Mouse (Mus musculus): ENCODE results near the gene Samd10. TPM values are rescaled to one million over a fixed set of nuclear protein-coding genes. Genes with fewer than 3 reads are reported as not detected.

Samd10 gene
- total RNA-seq, 2 experiments from 2014 or later, result 13.8 to 14.7 TPM

DNA sequence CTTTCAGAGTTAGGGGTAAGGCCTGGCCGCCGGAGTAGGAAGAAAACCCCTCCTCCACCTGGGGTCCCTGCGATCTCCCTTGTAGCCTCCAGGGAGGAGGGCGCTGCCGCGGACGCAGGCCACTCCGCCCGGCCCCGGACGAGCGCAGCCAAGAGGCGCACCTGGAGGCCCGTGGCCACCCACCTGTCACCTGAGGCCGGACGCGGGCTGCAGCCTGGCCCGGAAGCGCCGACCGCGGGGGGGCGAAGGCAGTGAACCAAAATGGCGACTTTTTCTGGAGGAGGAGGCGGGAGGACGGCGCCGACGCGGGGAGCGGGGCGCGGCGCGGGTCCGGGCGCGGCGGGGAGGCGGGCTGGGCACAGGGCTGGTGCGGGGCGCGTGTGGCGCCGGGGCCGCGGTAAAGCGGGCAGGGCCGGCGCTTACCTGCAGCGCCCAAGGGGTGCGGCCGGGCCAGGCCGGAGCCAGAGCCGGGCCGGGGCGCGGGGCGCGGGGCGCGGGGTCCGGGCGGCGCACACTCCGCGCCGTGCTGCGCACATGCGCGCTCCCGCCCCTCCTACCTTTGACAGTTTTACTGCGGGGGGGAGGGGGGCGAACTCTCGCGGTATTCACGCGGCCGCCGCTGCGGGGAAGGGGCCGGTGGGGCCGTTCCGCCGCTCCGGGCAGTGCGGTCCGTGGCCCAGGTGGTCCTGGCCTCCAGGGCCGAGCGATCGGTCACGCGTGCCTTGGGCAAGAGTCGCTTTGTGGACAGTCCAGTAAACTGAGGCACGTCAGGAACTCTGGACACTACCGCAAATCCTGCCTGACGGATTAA, 6.6 kb downstream of the Samd10 start, which contains the start of gene Zfp512b:
TSS of gene Zfp512b (minus strand) at position 573 of the 811 bp plus-strand sequence.
- peak; percentile 74 to 86 for DNase-seq

DNA sequence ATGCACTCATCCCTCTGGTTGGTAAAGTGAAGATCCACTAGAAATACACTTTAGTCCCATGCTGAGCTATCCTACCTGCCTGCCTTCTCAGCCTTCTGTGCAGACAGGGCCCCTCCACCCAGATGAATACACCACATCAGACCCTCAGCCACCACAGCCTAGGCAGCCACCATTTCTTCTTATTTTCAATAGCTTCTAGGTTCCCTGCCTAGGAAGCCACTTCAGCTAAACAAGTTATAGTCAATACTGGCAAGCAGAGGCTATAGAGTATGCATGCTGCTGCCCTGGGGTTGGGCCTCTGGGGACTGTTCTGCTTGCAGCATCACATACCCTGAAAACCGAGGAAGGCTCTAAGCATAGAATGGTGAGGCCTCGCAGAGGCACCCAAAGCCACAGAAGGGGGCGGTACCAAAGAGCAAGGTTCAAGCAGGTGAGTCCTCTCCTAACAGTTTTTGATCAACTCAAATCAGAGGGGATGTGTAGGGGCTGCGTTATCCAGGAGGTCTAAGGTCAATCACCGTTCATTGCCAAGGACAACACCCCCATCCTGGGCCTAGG, 7.4 kb downstream of the Samd10 start, which contains the start of gene Prpf6:
TSS of gene Prpf6 (plus strand) at position 341 of the 558 bp plus-strand sequence.
- DNase-seq, result no peak

DNA sequence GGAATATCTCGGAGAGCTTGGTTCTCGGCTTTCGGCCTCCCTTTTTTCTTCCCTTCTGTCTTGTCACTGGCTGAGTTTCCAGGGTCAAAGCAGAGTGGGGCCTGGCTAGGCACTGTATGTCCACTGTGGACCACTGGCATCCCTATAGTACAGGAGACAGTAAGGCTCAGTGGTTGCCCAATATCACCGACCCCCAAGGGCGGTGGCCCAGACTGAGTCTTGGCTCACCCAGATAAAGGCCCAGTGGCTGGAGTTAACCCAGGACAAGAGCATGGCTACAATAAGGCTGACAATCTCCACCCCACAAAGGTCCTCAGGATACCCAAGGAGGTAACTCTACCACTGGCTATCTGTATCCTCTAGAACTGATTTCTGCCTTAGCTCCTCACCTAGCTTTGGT, 8.5 kb downstream of the Samd10 start:
- DNase-seq, result no peak

DNA sequence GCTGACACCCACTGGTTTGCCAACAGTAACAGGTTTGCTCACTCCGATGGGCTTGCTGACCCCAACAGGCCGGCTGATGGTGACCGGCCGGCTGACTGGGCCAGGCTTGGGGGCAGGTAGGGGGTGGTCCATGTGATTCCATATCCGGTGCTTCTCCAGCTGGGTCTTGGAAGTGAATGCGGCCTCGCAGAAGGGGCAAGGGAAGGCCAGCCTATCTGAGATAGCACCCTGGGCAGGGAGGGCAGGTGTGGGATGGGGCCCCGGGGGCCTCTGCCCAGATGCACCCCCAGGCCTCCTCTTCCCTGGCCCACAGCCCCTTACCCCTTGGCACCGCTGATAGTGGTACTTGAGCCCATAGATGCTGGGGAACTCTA, 9.3 kb downstream of the Samd10 start:
- no peak for DNase-seq

DNA sequence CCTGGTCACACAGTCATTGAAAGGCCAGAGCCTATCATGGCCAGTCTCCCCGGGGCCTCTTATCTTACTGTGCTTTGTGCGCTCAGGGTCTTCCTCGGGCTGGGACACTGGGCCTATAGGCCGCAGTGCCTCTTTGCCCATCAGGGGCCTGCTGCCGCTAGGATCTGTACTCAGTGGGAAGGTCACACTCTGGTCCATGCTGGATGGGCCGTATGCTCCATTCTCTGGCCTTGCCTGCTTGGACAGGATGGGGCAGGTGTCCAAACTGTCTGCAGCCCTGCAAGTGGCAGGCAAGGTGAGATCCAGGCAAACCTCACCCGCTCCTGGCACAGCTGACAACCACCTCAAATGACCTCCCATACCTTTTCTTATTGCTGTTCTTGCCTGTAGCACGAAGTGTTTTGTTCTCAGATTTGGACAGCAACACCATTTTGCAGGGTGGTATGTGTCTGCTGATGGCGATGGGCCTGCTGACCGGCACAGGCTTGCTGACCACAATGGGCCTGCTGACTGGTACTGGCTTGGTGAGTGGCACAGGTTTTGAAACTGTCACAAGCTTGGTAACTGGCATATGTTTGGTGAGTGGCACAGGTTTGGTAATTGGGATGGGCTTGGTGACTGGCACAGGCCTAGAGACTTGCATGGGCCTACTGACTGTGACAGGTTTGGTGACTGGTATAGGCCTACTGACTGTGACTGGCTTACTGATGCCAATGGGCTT, 9.8 kb downstream of the Samd10 start:
- DNase-seq, result no peak

DNA sequence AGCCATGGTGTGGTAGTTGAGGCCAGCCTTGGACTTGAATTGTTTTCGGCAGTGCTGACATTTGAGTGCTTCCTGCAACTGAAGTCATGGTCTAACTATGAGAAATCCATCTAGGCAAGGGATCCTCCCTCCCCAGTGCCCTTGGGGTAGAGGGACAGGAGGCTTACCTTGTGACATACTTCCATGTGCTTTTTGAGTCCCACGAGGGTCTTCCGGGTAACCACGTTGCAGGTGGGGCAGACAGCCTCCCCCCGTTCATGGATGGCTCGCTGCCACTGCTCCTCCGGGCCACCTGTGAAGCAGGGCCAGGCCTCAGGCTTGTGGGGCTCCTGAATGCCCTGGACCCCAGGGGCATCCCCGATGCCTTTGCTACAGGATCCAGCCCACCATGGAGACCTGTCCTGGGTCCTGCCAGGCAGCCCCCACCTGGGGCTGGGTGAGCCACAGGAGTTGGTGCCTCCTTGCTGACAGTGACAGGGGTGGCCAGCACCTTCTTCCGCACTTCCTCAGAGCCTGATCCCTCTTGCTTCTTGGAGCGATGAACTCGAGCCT, 10.7 kb downstream of the Samd10 start:
- no peak for DNase-seq

DNA sequence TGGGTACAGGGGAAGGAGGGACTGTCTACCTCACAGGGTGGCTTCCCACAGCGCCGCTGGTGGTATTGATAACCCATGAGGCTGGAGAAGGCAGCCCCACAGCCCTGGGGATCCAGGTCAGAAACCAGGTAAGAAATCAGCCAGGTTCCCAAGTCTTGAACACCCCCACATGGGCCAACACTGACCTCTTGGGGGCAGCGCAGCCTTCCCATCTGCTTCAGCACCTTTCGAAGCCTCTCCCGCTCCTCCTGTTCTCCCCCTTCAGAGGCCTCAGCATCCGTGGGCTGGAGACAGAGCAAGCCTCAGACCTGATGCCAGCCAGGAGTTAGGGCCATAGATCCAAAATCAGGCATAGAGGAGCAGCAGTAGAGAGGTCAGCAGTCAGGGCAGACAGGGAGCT, 11.2 kb downstream of the Samd10 start:
- DNase-seq, result no peak

DNA sequence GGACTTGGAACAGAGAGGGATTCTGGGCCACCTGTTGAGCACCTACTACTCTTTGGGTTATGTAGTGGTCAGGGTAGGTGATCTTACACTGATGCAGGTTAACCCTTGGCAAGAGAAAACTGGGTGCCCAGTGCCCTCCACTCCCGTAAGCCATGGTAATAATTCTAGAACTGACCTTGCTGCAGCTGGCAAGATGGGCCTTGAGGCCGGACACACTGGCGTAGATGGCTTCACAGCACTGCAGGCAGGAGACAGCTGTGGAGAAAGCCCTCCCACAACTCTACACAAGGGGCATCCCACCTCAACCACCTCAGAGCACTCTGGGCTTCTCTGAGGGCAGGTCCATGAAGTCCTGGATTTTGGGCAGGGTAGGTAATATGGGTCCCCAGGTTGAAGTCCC, 12.9 kb downstream of the Samd10 start:
- DNase-seq, result no peak

DNA sequence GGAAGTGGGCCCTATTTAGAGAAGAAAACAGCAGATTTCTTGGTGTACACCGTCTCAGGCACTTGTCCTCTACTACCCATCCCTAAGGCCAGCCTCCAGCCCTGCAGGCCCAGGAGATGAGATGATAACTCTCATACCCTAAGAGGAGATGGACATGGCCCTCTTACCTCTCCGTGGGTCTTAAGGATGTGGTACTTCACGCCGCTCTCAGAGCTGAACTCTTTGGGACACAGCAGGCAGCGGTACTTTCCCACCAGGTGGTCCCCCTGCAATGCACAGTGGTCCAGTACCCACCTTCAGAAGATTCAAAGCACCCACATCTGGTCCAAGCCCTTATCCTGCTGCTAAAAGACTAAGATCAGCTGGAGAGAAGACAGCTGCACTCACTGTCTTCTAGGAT, 13.5 kb downstream of the Samd10 start:
- DNase-seq, result no peak

DNA sequence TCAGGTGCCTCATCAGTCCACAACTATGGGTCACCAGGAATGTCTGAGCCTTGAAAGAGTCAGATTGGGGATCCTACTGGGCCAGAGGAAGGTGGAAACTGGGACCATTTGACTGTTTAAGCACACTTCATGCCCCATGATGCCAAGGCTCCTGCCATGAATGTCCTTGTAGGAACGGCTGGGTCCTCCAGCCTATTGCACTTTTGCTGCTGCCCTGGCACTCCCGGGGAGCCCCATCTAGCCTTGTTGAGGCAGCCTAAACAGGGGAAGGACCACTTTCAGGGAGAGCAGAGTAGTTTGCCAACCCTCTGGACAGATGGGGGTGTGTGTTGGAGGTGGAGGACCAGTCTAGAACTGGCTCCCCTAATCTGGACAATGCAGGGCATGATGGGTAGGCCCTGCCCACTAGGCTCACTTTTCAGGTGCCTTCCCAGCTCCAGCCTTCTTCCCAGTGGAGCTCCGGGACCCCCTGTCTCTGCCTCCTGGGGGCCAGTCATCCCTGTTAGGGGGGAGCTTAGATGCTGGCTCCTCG, 14.5 kb downstream of the Samd10 start, which contains the start of gene Uckl1:
TSS of gene Uckl1 (minus strand) at position 482 of the 532 bp plus-strand sequence.
- no peak for DNase-seq

DNA sequence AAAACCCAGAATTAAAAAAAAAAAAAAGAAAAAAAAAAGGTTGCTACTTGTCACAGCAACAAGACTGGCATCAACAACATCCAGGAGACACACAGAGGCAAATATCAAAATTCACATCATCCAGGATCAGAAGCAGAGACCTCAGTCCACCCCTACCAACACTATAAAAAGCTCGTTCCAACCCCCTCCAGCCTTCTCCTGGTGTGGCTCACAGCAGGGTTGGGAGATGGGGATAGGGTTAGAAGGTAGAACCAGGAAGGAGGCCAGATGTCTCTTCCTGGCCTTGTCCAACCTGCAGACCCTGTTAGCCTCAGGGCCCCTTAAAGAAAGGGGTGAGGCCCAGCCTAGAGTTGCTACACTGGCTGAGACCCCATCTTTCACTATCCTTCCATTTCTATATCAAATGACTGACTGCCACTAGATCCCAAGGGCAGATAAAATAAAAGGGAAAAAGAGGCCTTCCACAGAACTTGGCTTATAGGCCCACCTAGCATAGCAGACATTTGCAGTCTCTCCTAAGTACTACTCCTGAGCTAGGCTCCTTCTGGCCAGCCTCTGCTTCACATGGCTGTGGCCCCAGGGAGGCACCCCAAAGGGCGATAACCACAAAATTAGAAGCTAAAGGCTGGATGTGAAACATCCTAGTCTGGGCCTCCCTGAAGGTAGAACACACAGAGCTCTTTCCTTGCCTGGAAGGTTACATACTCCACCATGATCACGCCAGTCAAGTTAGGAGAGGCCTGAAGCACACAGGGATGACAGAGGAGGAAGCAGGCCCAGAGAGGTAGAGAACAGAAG, 15.4 kb downstream of the Samd10 start:
- DNase-seq, result no peak

DNA sequence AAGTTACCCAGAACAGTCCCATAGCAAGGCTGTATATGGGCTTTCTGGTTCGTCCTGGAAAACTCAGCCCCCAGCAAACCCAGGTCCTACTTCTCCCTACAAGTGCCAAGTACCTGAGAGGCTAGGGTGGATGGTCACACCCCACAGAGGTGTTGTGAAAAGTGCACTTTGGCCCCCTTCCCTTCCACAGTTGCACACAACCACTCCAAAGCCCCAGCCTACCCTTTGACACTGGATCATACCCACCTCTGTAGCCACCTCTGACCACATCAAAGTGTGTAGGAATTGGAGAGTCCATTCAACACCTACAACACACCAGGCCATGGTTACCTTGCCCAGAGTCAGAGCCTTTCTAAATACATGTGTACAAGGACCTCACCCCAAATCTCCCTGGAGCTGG, 16.1 kb downstream of the Samd10 start:
- no peak for DNase-seq

DNA sequence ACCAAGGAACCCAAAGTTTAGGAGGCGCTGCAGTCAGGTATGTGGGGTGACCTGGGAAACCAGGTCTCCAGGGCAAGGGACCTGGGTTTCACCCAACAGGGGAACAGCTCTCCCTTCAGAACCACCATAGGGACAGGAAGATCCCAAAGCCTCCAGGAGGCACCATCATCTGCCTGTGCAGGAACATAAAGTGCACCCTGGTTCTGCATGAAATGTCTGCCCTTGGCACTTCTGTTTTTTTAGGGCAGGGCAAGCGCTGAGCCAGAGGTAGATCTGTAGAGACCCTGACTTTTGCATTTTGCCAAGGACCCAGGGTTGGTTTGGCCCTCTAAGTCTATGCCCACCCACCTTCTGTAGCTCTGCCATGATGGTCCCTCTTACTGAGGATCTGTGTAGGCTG, 16.7 kb downstream of the Samd10 start:
- DNase-seq, result no peak

DNA sequence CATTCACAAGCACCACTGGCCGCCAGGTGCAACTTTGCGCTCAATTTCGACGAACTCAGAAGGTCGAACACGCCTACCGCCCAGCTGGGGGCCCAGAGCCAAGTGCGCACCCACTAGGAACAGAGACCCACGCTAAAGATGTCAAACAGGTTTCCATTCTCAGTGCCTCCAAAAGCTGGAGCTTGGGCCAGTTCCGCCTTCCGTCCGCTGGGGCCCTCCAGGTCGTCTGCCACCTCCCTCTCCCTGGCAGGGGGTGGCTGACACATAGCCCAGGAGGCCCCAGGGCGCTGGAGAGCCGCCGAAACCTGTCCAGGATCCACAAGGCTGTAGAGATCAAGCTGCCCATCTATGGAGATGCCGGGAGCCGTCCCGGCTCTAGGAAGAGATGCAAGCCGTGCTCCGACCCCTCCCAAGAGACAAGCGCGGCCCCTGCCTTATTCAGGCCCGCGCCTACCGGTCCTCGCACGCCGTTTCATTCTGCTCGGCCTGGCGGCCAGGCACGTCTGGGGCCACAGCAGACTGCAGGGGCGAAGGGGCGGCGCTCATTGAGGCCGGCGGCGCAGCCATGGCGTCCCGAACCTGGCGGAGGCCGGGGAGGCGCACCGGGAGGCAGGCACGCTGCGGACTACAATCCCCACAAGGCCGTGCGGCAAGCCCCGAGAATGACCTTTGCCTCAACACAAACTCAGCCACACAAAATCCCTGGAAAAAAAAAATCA, 17.5 kb downstream of the Samd10 start:
- DNase-seq, result peak; percentile 93 to 95

DNA sequence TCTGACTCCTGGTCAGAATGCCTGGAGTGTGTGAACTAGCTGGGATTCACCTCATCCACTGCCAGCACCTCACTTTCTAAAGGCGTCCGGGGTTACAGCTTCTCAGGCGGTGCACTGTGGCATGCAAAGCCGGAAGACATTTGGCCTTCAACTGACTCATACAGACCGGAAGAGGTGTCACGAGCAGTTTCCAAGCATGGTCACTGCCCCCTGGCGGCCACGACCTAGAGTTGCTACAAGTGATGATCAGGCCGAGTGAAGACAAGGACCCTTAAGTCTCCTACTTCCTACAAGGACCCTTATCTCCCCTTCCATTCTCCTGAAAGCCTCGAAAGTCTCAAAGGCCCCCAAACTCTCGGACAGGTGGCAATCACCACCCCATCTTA, 18.0 kb downstream of the Samd10 start:
- peak; percentile 88 to 90 for DNase-seq

DNA sequence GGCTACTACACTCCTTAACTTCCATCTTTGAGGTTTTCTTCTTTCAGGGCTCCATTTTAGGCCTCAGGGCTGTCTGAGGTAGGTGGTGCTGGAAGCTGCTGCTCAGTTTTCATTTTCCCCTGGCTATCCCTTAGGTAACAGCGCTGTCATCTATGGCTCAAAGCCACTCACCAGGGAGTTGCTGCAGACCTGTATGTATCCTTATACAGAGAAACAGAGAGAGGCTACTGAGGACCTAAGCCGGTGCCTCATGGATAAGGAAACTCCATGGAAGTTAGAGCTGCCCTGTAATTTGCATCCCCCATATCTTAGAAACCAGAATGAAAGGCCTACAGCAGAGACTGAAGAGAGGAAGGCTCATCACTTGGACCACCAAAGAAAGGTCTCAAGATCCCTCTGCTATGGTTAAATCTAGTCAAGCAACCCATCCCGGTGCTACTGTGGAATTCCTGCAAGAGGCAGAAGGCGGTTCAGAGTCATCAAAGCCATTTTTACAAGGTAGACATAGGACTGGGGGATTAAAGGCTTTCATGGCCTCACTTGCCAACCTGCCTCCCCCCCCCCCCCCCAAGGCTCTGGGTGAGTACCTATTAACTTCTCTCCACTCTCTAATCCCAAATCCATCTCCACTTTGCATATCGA, 18.8 kb downstream of the Samd10 start:
- no peak for DNase-seq

DNA sequence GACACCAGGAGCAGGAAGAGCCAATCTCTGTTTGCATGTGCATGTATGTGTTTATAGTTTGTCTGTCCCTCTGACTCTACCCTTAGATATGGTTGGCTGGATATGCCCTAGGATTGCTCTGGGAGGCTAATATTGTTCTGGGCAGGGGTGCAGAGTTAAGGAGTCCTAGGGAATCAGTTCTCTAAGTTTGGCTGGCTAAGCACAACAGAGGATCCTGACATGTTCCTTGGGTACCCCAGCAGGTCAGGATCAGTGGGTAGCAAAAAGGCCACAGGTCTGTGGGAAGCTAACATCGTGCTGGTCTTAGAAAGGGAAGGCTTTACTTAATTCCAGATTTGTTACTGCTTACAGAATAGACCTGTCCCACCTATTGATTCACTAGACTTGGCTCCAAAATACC, 19.3 kb downstream of the Samd10 start:
- DNase-seq, result no peak

DNA sequence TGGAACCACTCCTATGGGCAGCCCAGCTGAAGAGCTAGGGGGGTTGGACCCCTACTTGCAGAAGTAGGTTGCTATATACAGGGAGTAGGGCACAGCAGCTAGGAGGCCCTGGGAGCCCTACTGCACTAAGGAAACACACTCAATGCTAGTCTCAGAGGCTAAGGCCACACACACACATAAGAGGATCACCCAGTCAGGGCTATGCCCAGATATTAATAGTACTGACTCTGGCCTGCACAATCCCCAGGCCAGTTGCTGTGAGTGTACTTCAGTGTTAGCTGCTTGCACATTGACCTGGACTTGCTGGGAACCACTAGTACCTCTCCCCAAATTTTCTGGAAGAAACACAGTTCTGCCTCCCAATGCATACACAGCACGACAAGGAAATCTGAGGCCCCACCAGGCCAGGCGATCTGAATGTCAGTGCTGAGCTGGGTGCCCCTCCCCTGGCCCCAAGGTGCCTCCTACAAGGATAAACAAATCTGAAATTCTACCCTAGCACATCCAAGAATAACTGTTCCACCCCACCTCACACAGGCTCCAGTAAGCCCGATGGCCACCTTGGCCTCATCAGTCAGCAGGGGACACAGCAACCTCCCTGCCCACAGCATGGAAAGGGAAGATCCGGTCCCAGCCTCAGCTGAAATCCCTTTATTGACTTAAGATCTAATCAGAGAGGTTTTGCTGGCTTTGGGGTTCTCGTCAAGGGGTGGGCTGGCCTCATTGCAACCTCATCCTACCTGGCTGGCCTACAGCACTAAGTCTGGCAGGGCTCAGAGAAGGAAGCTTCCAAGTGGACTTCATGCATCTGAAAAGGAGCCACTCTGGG, 20.0 kb downstream of the Samd10 start:
- DNase-seq, result no peak

DNA sequence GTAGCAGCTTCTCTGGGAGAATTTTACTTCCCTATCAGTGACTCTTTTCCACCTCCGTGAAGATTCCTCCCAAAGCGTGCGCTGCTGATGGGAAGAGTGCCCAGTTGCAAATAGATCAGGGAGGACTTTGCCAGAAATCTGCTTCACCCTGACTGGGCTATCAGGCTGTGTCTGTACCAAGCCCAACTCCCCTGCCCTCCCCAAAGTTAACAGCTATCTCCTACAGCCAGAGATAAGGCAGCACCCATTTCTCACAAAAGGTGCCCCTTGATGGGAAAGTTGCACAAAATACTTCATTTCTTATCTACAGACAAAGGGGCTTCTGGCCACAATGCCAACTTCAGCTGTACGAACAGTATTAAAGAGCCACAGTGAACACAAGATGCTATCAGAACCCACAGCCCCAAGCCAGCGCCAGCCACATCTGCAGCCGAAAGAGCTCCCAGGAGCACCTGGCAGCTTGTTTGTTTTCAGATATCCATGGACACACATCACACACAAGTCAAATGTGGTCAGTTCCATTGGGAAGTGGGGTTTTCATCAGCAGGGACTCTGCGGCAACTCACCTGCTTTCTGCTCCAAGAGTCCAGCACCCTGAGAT, 20.9 kb downstream of the Samd10 start:
- DNase-seq, result no peak
